Mouse (Mus musculus) stomach, postnatal 0 days (tissue): Measurements from ENCODE around the gene Irf2bp2.

Experiments
- CTCF ChIP-seq: IDR thresholded peaks from 2 replicates; pipeline ENCODE4 v1.5.1; 2016; ENCODE audit warnings: antibody characterized with exemption, low read depth, mild to moderate bottlenecking, moderate library complexity
- EP300 ChIP-seq: optimal IDR thresholded peaks from 2 replicates; pipeline ENCODE3; 2016; ENCODE audit warnings: antibody characterized with exemption

GRCm38 (mm10) chr8:126564551-126565154 lies 29.1 kb downstream of the Irf2bp2 start:
- TF ChIP-seq CTCF (no peak), EP300 (no peak)
